Mouse (Mus musculus): ENCODE data around the gene Exoc3l.

Exoc3l gene

DNA sequence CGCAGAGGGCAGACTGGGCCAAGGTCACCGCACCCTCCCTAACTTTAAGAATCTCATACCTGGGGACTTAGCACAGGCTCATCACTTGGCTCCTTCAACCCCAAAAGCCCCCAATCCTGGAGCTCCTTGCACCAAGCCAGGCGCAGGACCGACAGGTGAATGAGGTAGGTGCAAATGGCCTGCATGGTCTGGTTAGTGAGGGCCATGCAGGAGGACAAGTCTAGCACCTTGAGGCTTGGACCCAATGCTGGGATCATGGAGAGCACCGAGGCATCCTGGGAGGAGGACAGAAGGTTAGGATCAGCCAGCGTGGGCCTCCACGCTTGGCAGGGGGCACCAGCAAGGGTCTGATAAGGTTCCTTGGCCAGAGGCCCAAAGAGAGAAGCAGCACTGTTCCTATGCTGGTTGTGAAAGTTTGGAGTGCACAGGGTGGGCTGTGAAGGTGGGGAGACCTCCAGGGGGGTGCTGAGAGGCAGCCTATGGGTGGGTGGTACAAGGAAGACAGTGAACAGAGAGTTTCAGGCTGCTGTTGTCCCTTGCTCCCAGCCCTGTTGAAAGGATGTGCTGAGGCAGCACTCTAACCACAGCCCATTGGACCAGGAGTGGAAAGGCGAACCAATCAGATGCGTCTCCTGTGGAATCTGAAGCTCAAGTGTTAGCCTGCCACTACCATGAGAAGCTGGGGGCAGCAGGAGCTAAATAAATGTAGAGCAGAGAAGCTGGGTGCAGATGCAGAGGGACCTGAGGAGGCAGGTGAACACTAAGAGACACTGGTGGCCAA lies 17.9 kb upstream of the Exoc3l start:
- DNase-seq (ENCODE audit: low spot score) = no peak

DNA sequence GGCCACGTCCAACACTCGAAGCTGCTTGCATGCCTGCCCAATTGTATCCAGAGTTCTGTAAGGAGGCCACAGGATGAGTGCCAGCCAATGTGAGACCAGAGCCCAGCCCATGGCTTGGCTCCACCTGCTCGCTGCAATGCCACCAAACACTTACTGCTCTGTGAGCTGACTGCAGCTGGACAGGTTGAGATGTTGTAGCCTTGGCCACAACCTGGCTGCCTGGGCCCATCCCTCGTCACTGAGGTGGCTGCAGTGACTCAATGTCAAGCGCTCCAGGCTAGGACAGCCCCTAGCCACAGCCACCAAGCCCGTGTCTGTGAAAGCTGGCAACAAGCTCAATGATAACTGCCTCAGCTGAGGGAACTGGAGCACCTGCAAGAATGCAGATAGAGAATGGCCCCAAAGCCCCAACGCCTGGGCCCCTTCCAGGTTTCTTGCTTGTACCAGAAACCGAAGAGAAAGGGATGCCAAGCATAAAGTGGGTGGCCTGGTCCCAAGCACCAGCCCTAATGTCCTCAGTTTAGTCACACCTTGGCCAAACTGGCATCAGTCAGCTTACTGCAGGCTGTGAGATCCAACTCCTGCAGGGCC lies 17.1 kb upstream of the Exoc3l start:
- DNase-seq (ENCODE audit: low spot score) = no peak

DNA sequence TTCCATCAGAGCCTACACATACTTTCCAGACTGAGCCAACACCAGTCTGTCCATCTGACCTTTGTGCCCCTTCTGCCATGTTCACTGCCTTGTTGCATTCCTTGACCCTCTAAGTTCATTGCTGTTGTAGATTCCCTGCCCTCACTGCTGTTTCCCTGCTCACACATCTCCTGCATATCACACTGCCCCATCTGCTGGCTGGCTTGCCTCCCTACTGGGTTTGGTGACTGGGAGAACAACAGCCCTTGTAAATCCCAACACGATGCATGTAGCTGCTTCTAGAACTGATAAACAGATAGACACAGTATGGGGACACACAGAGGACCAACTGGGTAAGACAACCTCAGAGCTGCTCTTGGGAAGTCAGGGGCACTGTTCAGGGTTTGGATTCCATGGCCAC lies 15.8 kb upstream of the Exoc3l start:
- DNase-seq (ENCODE audit: low spot score) = no peak

DNA sequence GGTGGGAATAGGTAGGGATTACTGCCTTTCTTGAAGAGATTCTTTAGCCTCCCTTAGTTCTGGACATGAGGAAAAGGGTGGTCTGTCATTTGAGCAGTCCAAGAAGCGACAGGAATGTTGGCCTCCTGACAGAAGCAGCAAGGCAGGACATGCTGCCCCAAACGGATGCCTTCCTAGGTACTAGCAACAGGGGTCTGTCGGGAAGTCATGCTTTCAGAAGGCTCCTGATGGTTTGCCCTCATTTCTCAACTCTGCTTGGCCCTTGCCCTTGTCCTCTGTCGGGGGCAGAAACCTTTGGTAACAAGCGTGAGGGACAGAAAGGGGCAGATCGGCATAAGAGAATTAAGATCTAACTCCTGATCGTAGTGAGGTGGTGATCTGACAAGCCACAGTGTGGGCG lies 14.2 kb upstream of the Exoc3l start:
- DNase-seq (ENCODE audit: low spot score) = no peak

DNA sequence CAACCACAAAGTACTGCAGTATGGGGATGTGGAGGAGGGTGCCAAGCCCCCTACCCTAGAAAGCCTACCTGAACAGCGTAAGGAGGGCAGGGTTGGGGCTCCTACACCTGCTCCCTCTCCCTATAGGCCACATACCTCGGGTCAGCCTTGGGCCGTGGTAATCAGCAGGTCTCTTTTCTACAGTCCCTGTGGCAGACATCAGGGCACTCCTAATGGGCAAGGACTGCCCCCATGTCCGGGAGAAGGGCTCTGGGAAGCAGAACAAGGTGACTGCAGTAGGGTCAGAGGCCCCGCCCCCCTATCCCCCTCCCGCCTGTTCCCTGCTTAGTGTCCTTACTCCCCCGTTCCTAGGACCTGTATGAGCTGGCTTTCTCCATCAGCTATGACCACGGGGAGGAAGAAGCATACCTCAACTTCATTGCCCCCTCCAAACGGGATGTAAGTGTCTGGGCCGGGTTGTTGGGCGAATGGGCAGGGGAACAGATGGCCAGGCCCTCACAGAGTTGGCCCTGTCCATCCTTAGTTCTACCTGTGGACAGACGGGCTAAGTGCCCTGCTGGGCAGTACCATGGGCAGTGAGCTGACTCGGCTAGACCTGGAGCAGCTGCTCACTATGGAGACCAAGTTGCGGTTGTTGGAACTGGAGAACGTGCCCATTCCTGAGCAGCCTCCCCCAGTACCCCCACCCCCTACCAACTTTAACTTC lies 13.4 kb upstream of the Exoc3l start:
- no peak for DNase-seq (ENCODE audit: low spot score)

GRCm38 (mm10) chr8:105308428-105308827 lies 12.5 kb upstream of the Exoc3l start:
- DNase-seq (ENCODE audit: low spot score) = no peak

DNA sequence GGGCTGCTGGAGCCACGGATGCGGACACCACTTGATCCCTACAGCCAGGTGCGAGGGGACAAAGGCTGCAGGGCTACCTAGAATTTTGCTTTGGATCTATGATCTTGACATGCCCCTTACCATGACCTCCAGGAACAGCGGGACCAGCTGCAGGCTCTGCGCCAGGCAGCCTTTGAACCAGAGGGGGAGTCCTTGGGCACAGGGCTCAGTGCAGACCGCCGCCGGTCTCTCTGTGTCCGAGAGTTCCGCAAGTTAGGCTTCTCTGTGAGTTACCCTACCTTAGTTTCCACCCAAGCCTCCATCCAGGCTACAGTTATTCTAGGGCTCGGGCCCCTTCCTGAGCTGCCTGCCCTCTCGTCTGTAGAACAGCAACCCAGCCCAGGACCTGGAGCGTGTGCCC lies 11.8 kb upstream of the Exoc3l start:
- DNase-seq (ENCODE audit: low spot score) = no peak

- DNase-seq (ENCODE audit: low spot score) = no peak
Observed at GRCm38 (mm10) chr8:105306146-105306691, 10.3 kb upstream of the Exoc3l start.

GRCm38 (mm10) chr8:105305211-105306145 lies 9.6 kb upstream of the Exoc3l start, which contains the start of gene Elmo3:
TSS of gene Elmo3 (plus strand) at chr8:105305601.
- DNase-seq (ENCODE audit: low spot score) = peak; percentile 63

DNA sequence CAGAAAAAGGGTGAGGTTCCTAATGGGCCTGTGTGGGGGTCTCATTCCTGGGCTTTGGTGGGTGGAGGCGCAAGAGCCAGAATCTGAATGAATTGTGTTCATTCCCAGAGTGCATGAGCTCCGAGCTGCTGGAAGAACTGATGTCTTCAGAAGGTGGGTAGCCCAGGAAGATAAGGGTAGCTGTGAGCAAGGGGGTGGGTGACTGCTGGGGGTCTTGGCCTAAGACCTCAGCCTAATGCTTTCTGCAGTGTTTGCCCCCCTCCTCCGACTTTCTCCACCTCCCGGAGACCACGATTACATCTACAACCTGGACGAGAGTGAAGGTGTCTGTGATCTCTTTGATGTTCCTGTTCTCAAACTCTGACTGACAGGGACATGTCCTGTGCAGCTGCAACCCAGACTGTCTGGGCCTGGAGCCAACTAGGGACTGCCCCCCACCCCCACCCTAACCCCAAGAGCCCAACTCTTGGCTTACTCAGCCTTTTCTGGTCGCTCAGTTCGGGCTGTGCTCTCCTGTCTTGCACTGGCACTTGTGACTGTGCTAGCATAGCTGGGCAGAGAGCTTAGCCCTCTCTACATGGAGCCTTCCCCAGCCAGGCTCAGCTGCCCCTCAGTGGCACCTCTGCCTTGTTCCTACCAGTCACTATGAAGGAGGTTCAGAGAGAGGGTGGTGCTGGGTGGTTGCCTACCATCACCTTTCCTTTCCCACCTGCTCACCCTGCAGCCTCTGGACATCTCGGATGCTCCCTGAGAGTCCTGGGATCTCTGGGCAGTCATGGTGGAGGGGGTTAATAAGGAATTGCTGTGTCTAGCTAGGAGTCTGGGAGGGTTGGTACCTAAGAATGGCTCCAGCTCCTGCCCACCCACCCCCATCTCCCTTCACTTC lies 8.7 kb upstream of the Exoc3l start:
- DNase-seq (ENCODE audit: low spot score) = no peak

DNA sequence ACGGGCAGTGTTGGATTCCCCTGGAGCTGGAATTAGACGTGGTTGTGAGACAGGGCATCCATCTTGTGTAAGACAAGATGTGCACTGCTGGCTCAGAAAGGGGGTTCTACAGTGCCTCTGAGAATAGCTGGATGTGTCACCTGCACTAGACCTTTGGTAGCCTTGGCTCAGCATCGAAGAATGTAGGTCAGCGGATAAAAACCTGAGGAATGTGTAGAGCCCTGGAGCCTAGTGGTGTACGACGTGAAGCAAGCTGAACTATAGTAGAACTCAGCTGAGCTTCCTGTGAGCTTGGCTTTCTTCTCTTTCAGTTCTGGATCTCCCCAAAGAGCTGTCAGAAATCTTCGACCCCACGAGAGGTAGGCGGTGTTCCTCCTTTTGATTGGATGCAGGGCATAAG lies 8.0 kb upstream of the Exoc3l start:
- no peak for DNase-seq (ENCODE audit: low spot score)

DNA sequence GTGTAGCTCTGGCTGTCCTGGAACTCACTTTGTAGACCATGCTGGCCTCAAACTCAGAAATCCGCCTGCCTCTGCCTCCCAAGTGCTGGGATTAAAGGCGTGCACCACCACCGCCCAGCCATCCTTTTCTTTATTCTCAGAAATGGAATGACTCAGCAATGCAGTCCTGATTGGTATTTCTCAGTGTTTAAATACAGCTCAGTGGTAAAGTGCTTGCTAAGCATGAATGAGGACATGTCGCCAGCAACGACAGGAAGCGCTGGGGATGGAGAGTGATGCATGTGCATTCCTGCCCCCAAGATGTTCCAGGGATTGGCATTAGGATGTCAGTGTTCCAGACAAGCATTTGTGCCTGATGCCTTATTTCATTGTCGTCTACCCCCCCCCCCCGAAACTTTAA lies 7.5 kb upstream of the Exoc3l start:
- DNase-seq (ENCODE audit: low spot score) = no peak

- DNase-seq (ENCODE audit: low spot score) = no peak
Observed at GRCm38 (mm10) chr8:105299962-105300361, 4.1 kb upstream of the Exoc3l start.

DNA sequence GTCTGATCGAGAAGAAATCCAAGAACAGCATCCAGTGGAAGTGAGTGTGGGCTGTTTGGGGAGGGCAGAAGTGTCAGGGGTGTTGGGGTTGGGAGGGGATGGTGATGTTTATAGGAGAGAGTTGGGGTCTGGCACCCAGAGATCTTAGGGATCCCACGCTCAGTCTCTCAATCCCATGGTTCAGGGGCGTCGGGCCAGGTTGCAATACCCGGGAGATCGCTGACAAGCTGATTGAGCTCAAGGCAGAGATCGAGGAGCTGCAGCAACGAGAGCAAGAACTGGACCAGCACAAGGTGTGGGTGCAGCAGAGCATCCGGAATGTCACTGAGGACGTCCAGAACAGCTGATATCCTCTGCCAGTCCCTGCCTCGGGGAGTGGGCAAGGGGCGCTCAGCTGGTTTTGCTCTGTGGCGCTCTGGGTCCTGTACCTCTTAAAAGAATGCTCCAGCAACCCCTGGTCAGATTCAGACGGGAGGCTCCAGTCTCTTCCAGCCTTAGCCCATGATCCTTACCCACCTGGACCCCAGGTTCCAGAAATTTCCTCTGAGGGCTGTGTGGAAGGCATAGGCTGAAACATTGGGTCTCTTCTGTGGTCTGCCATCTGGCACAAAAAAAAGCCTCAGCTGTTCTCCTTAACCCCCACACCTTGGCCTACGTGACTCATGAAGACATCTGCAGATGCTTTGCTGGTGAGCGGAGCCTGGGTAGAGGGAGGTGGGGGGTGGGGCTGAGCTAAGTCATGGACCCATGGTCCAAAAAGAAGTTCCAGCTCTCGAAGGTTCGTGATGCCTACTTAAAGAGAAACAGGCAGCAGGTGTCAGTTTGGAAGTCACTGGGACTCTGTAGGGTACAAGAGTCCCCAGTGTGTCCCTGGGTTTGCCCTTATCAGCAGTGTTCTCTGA lies 2.7 kb upstream of the Exoc3l start:
- no peak for DNase-seq (ENCODE audit: low spot score)

DNA sequence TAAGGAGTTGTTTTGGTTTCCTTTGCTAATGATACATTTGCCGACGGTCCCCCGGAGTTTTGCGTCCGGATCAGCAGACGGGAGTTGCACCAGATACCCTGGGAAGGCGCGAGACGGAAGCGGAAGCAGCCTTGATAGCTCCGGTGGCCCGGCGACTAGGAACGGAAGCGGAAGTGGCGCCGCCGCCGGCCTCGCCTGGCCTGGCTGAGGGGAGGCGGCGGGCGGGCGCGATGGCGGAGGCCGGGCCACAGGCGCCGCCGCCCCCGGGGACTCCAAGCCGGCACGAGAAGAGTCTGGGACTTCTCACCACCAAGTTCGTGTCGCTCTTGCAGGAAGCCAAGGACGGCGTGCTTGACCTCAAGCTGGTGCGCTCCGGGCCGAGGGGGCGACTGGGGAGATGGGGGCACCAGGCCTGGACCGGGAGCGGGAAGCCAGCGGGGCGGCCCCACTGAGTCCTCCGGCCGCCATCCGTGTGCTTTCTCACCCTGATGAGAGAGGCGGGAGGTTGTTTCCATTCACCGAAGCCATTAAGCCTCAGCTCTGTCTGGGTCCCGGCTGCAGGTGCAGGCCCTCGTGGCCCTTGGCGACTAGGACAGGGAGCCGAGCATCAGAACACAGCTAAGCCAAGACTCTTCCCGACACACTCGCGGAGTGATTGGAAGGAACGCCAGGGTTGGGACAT lies 1.8 kb upstream of the Exoc3l start, which contains the start of gene E2f4:
TSS of gene E2f4 (plus strand) at position 153 of the 682 bp plus-strand sequence.
- peak; percentile 93 for DNase-seq (ENCODE audit: low spot score)

DNA sequence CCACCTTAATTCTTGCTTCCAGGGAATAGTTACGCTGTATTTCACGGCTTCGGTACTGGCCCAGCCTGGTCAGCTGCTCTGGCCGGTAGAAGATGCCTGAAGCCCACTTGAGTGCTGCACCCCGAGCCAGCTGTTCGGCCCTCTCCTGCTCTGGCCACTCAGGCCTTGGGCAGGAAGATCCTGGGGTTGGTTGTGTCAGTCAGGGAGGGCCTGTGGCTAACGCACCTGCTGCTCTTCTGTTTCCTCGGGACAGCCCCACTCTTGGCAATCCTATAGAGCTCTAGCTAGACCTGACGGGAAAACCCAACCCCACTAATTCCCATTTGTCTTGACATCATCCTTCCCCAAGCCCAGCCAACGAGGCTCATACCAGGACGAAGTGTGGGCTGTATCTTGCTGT lies 645 bp downstream of the Exoc3l start:
- no peak for DNase-seq (ENCODE audit: low spot score)

DNA sequence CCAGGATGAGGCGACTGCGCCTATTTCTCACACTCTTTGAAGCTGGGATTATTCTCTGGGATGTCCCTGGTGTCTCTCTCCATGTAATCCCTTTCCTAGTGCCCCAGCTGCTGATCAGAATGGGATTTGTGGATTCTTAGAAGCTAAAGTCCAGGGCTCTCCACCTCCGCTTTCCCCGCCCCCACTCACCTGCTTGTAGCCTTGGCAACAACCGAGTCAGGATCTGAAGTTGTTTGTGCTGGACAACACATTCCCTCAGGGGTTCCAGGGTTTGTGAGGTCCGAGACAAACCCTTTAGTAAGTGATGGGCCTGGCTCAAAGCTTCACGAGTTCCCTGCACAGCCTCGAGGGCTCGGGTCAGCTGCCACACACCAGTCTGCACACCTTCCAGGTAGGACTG lies 1.1 kb downstream of the Exoc3l start:
- no peak for DNase-seq (ENCODE audit: low spot score)

DNA sequence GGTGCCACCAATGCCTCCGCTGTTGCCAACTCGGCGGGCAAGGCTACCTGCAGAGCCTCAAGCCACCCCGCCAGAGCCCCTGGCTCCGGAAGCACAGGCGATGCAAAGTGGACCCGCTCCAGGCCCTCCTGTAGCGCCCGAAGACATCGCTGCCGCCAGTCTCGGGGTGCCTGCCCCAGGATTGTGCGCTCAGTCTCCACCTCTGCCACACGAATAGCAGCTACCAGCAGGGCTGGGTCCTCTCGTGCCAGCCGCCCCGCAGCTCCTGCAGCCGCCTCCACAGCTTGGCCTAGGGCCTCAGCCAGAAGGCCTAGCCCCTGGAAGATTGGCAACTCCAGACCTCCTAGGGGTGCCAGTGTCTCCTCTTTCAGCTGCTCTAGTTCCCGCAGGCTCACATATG lies 2.5 kb downstream of the Exoc3l start:
- peak; percentile 8 for DNase-seq (ENCODE audit: low spot score)

GRCm38 (mm10) chr8:105292471-105292870 lies 3.4 kb downstream of the Exoc3l start:
- no peak for DNase-seq (ENCODE audit: low spot score)
